ENCODE assay signal across 8 mouse cellular contexts in the genomic region with DNA sequence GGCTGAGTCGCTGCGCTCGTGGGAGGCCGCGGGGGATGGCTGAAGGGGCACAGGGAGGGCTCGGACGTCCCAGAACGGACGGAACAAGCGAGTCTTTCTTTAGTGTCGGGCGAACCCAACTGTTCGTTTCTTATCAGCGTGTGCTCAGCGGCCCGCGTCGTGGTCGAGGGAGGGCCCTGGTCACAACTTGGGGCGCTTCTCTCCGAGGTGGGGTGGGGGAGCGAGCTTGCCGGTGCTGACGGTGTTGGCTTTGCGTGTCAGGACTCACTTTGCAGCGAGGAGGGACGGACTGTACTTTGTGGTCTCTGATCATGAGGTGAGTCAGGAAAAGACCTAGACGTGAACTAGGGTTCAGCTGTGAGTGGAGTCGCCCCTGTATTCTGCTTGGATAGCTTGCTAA. TPM values are rescaled to one million over a fixed set of nuclear protein-coding genes. Genes with fewer than 3 reads are reported as not detected.
DNase-seq lines count a peak whose midpoint lies in the region; ATAC-seq lines count a peak whose summit lies in the region.

No protein-coding gene starts in this region.

- peaks cover 5% of the 10 kb centered on the region; the same call in 1 of the 2 replicates for H3K36me3 ChIP-seq in forebrain, embryonic 12.5 days (replicated peaks)
- H3K36me3 ChIP-seq in hindbrain, embryonic 12.5 days, result no peaks in the 10 kb centered on the region
- peaks cover 10% of the 10 kb centered on the region; the same call in 1 of the 2 replicates for H3K36me3 ChIP-seq in midbrain, embryonic 12.5 days

- no peak; the same call in 1 of the 2 replicates for ATAC-seq in forebrain, embryonic 12.5 days (ENCODE audit: low FRiP score)
- no peak for ATAC-seq in hindbrain, embryonic 12.5 days (ENCODE audit: low FRiP score)
- no peak for ATAC-seq in midbrain, embryonic 12.5 days (ENCODE audit: low FRiP score, low read depth)

- peaks cover 7% of the 10 kb centered on the region for H3K4me1 ChIP-seq in forebrain, embryonic 12.5 days
- H3K4me1 ChIP-seq in hindbrain, embryonic 12.5 days, result peaks cover 10% of the 10 kb centered on the region
- H3K4me1 ChIP-seq in midbrain, embryonic 12.5 days, result peaks cover 8% of the 10 kb centered on the region

- 0% methylated on average over 29 of the region's 29 CpGs for WGBS in forebrain, embryonic 12.5 days
- WGBS in hindbrain, embryonic 12.5 days, result under 1% methylated on average over 29 of the region's 29 CpGs
- under 1% methylated on average over 29 of the region's 29 CpGs for WGBS in midbrain, embryonic 12.5 days

- H3K9ac ChIP-seq in forebrain, embryonic 12.5 days, result peak overlapping the region; percentile 85
- peak overlapping the region; percentile 73 for H3K9ac ChIP-seq in hindbrain, embryonic 12.5 days
- H3K9ac ChIP-seq in midbrain, embryonic 12.5 days (replicated peaks), result peak overlapping the region; percentile 83

- H3K27me3 ChIP-seq in forebrain, embryonic 12.5 days, result no peaks in the 10 kb centered on the region
- no peaks in the 10 kb centered on the region for H3K27me3 ChIP-seq in hindbrain, embryonic 12.5 days
- H3K27me3 ChIP-seq in midbrain, embryonic 12.5 days, result no peaks in the 10 kb centered on the region

- peak overlapping the region; percentile 72 for H3K4me2 ChIP-seq in forebrain, embryonic 12.5 days
- H3K4me2 ChIP-seq in hindbrain, embryonic 12.5 days (replicated peaks), result peak overlapping the region; percentile 69
- H3K4me2 ChIP-seq in midbrain, embryonic 12.5 days (replicated peaks), result peak overlapping the region; percentile 78

- H3K9me3 ChIP-seq in forebrain, embryonic 12.5 days, result no peaks in the 10 kb centered on the region
- no peaks in the 10 kb centered on the region for H3K9me3 ChIP-seq in hindbrain, embryonic 12.5 days (replicated peaks)
- H3K9me3 ChIP-seq in midbrain, embryonic 12.5 days, result no peaks in the 10 kb centered on the region

- DNase-seq in left cerebral cortex, postnatal 14 days (ENCODE audit: low spot score in 2 of 2), result peak; percentile 18 to 24
- no peak for DNase-seq in left cerebral cortex, adult 11 months (ENCODE audit: low spot score)
- peak; percentile 65 for DNase-seq in adrenal gland, postnatal 10 days
- DNase-seq in liver, result peak; percentile 79
- no peak for DNase-seq in Muller cell, postnatal 12 days (ENCODE audit: inconsistent ontology term)

- H3K27ac ChIP-seq in forebrain, embryonic 12.5 days, result peak overlapping the region; percentile 78
- peak overlapping the region; percentile 81 for H3K27ac ChIP-seq in hindbrain, embryonic 12.5 days
- peak overlapping the region; percentile 73 for H3K27ac ChIP-seq in midbrain, embryonic 12.5 days (replicated peaks)

- intact Hi-C loops in left cerebral cortex, postnatal 14 days (cut with DNase I), result loop anchor here (5.0 kb wide), 1 partner anchor 82 kb away; a partner anchor contains a TSS

- H3K4me3 ChIP-seq in forebrain, embryonic 12.5 days (replicated peaks), result peak overlapping the region; percentile 86
- peak overlapping the region; percentile 79 for H3K4me3 ChIP-seq in hindbrain, embryonic 12.5 days
- H3K4me3 ChIP-seq in midbrain, embryonic 12.5 days, result peak overlapping the region; percentile 89

RNA-seq across cellular contexts. Expression of a gene that starts 0.7 kb away (rescaled TPM):
- total RNA-seq in left cerebral cortex, postnatal 14 days (2021), result 10 to 100 TPM; 11.1 to 12.7 TPM
- total RNA-seq in adrenal gland, postnatal 10 days (2021), result 10 to 100 TPM; 19.0 to 24.4 TPM
- polyA plus RNA-seq in forebrain, embryonic 12.5 days (2016; fragmentation: Nextera tagmentation; extraction: Ambion mirVana), result 39.9 and 40.2 TPM in 2 replicates
- polyA plus RNA-seq in hindbrain, embryonic 12.5 days (2016; fragmentation: Nextera tagmentation; extraction: Ambion mirVana), result 32.4 and 33.3 TPM in 2 replicates
- 38.6 and 39.3 TPM in 2 replicates for polyA plus RNA-seq in midbrain, embryonic 12.5 days (2016; fragmentation: Nextera tagmentation; extraction: Ambion mirVana)

Comparison
In these comparisons a context has a peak if more than half of its experiments do, and no peak if none do; other contexts are left out.
1. DNase-seq: peak in left cerebral cortex, postnatal 14 days (2 of 2), adrenal gland, postnatal 10 days (single experiment) and liver (single experiment); none in left cerebral cortex, adult 11 months (single experiment) and Muller cell, postnatal 12 days (single experiment).
2. Peak in every context shown above with its lines, with median percentiles within 50 percentile points of each other: H3K27ac ChIP-seq, H3K4me2 ChIP-seq, H3K4me3 ChIP-seq and H3K9ac ChIP-seq.